Mouse (Mus musculus) frontal cortex, postnatal 25 days (tissue): Measurements from ENCODE around the gene Gng2.

ENCODE experiments used
- DNase-seq, 2 experiments: peaks; one replicate each; pipeline ENCODE4 v3.0.0; 2022; ENCODE audit warnings: low spot score in 2 of 2

Gng2 gene

GRCm38 (mm10) chr14:19977271-19978024 is at the start of gene Gng2:
Gene Gng2 (minus strand): TSS chr14:19977627.
- DNase-seq, result no peak

GRCm38 (mm10) chr14:20024888-20025719 is 47.7 kb upstream of the Gng2 start:
- no peak for DNase-seq

- no peak for DNase-seq
Observed at GRCm38 (mm10) chr14:20023939-20024338, 46.5 kb upstream of the Gng2 start.

GRCm38 (mm10) chr14:20019486-20019885 is 42.1 kb upstream of the Gng2 start:
- DNase-seq, result no peak

GRCm38 (mm10) chr14:20012506-20013275 is 35.3 kb upstream of the Gng2 start:
- DNase-seq, result no peak

GRCm38 (mm10) chr14:20007446-20007845 is 30.0 kb upstream of the Gng2 start:
- DNase-seq, result no peak

- DNase-seq, result no peak
Observed at GRCm38 (mm10) chr14:20004777-20005289, 27.4 kb upstream of the Gng2 start.

- no peak for DNase-seq
Observed at GRCm38 (mm10) chr14:19996853-19997252, 19.4 kb upstream of the Gng2 start.

- no peak for DNase-seq
Observed at GRCm38 (mm10) chr14:19995943-19996342, 18.5 kb upstream of the Gng2 start.

GRCm38 (mm10) chr14:19994068-19994467 is 16.6 kb upstream of the Gng2 start:
- no peak for DNase-seq

GRCm38 (mm10) chr14:19993570-19993883 is 16.1 kb upstream of the Gng2 start:
- no peak for DNase-seq

GRCm38 (mm10) chr14:19992873-19993569 is 15.6 kb upstream of the Gng2 start:
- no peak for DNase-seq

- DNase-seq, result no peak
Observed at GRCm38 (mm10) chr14:19991861-19992260, 14.4 kb upstream of the Gng2 start.

GRCm38 (mm10) chr14:19990436-19990993 is 13.1 kb upstream of the Gng2 start:
- DNase-seq, result no peak

- DNase-seq, result no peak
Observed at GRCm38 (mm10) chr14:19988410-19988809, 11.0 kb upstream of the Gng2 start.

GRCm38 (mm10) chr14:19987358-19987834 is 10.0 kb upstream of the Gng2 start:
- DNase-seq, result peak; percentile 32 to 44

GRCm38 (mm10) chr14:19986614-19987357 is 9.4 kb upstream of the Gng2 start:
- DNase-seq, result peak; percentile 51 to 75

- DNase-seq, result no peak
Observed at GRCm38 (mm10) chr14:19985912-19986613, 8.6 kb upstream of the Gng2 start.

GRCm38 (mm10) chr14:19985107-19985911 is 7.9 kb upstream of the Gng2 start:
- DNase-seq, result no peak
